Mouse (Mus musculus) G1E (cell line): ENCODE measurements around the gene Izumo4. TPM values are rescaled to one million over a fixed set of nuclear protein-coding genes. Genes with fewer than 3 reads are reported as not detected.
A peak's percentile ranks its signal among the peaks of the same experiment; 100 is the strongest.

Source experiments
- ATAC-seq: 2 replicates; pipeline ENCODE4 v1.8.0; 2016; ENCODE audit warnings: mild to moderate bottlenecking; ENCODE audit not compliant: insufficient number of reproducible peaks, poor library complexity, low FRiP score, severe bottlenecking; ENCODE audit errors: extremely low read depth
- DNase-seq: peaks from one replicate; pipeline ENCODE4 v3.0.0; 2012; ENCODE audit warnings: low spot score
- H3K27me3 ChIP-seq: 2 replicates; pipeline ENCODE4 v1.6.1; 2012; ENCODE audit warnings: mild to moderate bottlenecking, low read length, inconsistent platforms; ENCODE audit not compliant: insufficient read depth
- H3K36me3 ChIP-seq: replicated peaks from 2 replicates; pipeline ENCODE3; 2012; ENCODE audit warnings: mild to moderate bottlenecking, inconsistent platforms
- H3K4me1 ChIP-seq: 2 replicates; pipeline ENCODE4 v1.6.1; 2012; ENCODE audit warnings: low read depth, low read length, inconsistent platforms, mixed read lengths; ENCODE audit not compliant: insufficient read depth
- H3K4me3 ChIP-seq: 2 replicates; pipeline ENCODE4 v1.5.1; 2012; ENCODE audit warnings: low read depth, mild to moderate bottlenecking, inconsistent platforms, low read length, moderate library complexity, mixed read lengths
- H3K9me3 ChIP-seq: replicated peaks from 2 replicates; pipeline ENCODE4 v1.6.1; 2012; ENCODE audit warnings: inconsistent platforms
- CTCF ChIP-seq: IDR thresholded peaks from 2 replicates; pipeline ENCODE4 v1.5.1; 2012; ENCODE audit warnings: low read depth, low read length, inconsistent platforms, mixed read lengths
- GATA1 ChIP-seq: IDR thresholded peaks from 2 replicates; pipeline ENCODE4 v1.6.1; 2012; ENCODE audit warnings: borderline replicate concordance, low read length, inconsistent platforms, mixed read lengths
- GATA2 ChIP-seq: IDR thresholded peaks from 2 replicates; pipeline ENCODE4 v1.6.1; 2012; ENCODE audit warnings: low read depth, low read length, inconsistent platforms, borderline replicate concordance
- POLR2AphosphoS5 ChIP-seq: IDR thresholded peaks from 2 replicates; pipeline ENCODE4 v1.6.1; 2012; ENCODE audit warnings: low read depth, low read length, inconsistent platforms; ENCODE audit not compliant: insufficient replicate concordance
- TAL1 ChIP-seq: conservative IDR thresholded peaks from 2 replicates; pipeline ENCODE4 v1.6.1; 2012; ENCODE audit warnings: low read depth, low read length, inconsistent platforms, mixed read lengths
- polyA plus RNA-seq: library from polyadenylated mRNA; stranded (reverse); fragments of >175 nt; gene quantifications from 2 replicates; pipeline ENCODE4 v1.2.3, GENCODE M21; 2012
- total RNA-seq, 2 experiments: library from RNA; stranded (forward) in 1 of 2; stranded (reverse) in 1 of 2; fragments of 200-1000 nt in 1 of 2; fragments of >200 nt in 1 of 2; fragmentation: Nextera tagmentation in 1 of 2; gene quantifications; 2 replicates each; pipeline ENCODE4 v1.2.3; 2014 to 2017

Gene Izumo4
- total and polyA plus RNA-seq, 3 experiments = 5.9 to 8.2 (median 7.4) TPM

GRCm38 (mm10) chr10:80695186-80695585, 6.8 kb upstream of the Izumo4 start:
- TF ChIP-seq POLR2AphosphoS5 = no peak
- no peak for TF ChIP-seq GATA1
- TF ChIP-seq GATA2 = no peak
- TF ChIP-seq TAL1 = no peak
- no peak for TF ChIP-seq CTCF

GRCm38 (mm10) chr10:80695801-80696501, 6.0 kb upstream of the Izumo4 start:
- Histone ChIP-seq H3K4me1 (peaks cover 98% of the 10 kb centered on the region), H3K27me3 (no peaks in the 10 kb centered on the region), H3K9me3 (no peaks in the 10 kb centered on the region), H3K4me3 (peak overlapping the region; percentile 64; the same call in 1 of the 2 replicates), H3K36me3 (peaks cover 81% of the 10 kb centered on the region)
- TF ChIP-seq POLR2AphosphoS5 (no peak), CTCF (no peak), TAL1 (no peak), GATA1 (no peak)
- ATAC-seq (no peak), DNase-seq (no peak)

More at GRCm38 (mm10) chr10:80695186-80695585, 6.8 kb upstream of the Izumo4 start:
- peaks cover 99% of the 10 kb centered on the region for H3K4me1 ChIP-seq
- no peaks in the 10 kb centered on the region for H3K27me3 ChIP-seq
- H3K9me3 ChIP-seq = no peaks in the 10 kb centered on the region
- peaks cover 89% of the 10 kb centered on the region for H3K36me3 ChIP-seq
- DNase-seq (peak; percentile 72), ATAC-seq (peak; percentile 66)
- peak overlapping the region; percentile 63; the same call in 1 of the 2 replicates for H3K4me3 ChIP-seq

DNA sequence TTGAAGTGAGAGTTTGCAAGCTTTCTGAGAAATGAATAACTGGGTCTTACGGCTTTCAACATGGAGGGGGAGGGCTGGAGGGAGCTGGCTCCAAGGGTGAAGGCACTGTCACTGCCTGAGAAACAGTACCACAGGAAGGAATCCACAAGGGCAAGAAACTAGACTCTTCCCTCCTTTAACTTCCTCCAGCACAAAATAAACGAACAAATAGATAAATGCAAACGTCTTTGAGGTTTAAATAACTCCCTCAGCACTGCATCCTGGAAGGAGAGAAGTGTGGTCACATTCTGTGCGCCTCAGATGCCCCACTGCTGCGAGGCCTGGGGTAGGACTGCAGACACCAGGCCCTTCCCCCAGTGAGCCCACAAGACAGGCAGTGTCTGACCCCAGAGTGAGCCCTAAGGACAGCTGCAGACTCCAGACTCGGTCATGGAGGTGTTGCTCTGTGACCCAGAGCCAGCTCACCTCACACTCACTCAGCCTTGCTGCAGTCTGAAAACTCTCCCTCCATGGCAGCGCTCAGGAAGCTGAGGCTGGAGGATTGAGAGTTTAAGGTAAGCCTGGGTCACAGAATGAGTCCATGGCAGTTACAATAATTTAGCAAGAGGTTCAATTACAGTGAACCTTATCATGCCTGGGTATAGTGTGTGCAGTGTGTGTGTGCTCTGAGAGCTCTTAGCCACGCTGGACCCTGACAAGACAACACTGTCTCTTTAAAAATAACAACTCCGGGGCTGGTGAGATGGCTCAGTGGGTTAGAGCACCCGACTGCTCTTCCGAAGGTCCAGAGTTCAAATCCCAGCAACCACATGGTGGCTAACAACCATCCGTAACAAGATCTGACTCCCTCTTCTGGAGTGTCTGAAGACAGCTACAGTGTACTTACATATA, 5.2 kb upstream of the Izumo4 start:
- Histone ChIP-seq H3K4me3 (peak overlapping the region; percentile 64; the same call in 1 of the 2 replicates), H3K36me3 (peaks cover 73% of the 10 kb centered on the region), H3K9me3 (no peaks in the 10 kb centered on the region), H3K4me1 (peaks cover 94% of the 10 kb centered on the region), H3K27me3 (no peaks in the 10 kb centered on the region)
- ATAC-seq = no peak
- TF ChIP-seq TAL1 (no peak), CTCF (no peak), GATA2 (no peak), POLR2AphosphoS5 (no peak), GATA1 (no peak)
- no peak for DNase-seq

GRCm38 (mm10) chr10:80697393-80697787, 4.6 kb upstream of the Izumo4 start:
- H3K4me3 ChIP-seq = peak overlapping the region; percentile 64; the same call in 1 of the 2 replicates
- peaks cover 88% of the 10 kb centered on the region for H3K4me1 ChIP-seq
- ATAC-seq = no peak

GRCm38 (mm10) chr10:80697812-80698211, 4.2 kb upstream of the Izumo4 start:
- peak; percentile 52 for ATAC-seq
- no peaks in the 10 kb centered on the region for H3K27me3 ChIP-seq

More at GRCm38 (mm10) chr10:80697393-80697787, 4.6 kb upstream of the Izumo4 start:
- no peaks in the 10 kb centered on the region for H3K27me3 ChIP-seq
- DNase-seq = no peak
- H3K9me3 ChIP-seq = no peaks in the 10 kb centered on the region
- TF ChIP-seq POLR2AphosphoS5 (no peak), CTCF (no peak), GATA1 (no peak), GATA2 (no peak), TAL1 (no peak)
- peaks cover 67% of the 10 kb centered on the region for H3K36me3 ChIP-seq

DNA sequence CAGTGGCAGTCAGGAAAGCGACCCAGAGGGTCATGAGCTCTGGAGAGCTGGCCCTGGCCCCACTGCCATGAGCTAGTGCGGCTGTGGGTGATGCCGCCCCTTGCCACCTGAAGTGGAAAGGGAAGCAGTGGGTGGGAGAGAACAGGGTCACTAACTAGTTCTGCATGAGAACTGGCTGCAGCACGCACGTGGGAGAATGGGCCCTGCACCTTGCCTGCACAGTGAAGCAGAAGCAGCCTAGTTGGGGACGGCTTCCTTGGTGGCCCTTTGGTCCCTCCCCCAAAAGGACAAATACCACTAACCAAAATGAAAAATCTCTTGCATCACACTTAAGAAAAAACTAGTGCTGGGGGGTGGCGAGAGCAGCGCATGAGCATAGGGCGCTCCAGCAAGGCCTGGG, 3.4 kb upstream of the Izumo4 start:
- H3K36me3 ChIP-seq = peaks cover 57% of the 10 kb centered on the region
- TF ChIP-seq GATA1 = no peak
- no peak for TF ChIP-seq TAL1
- no peaks in the 10 kb centered on the region for H3K9me3 ChIP-seq
- H3K4me1 ChIP-seq = peaks cover 87% of the 10 kb centered on the region
- no peaks in the 10 kb centered on the region for H3K27me3 ChIP-seq
- ATAC-seq (no peak), DNase-seq (no peak)
- peak overlapping the region; percentile 64; the same call in 1 of the 2 replicates for H3K4me3 ChIP-seq

More at GRCm38 (mm10) chr10:80697812-80698211, 4.2 kb upstream of the Izumo4 start:
- Histone ChIP-seq H3K4me3 (peak overlapping the region; percentile 64; the same call in 1 of the 2 replicates), H3K4me1 (peaks cover 87% of the 10 kb centered on the region), H3K9me3 (no peaks in the 10 kb centered on the region), H3K36me3 (peaks cover 63% of the 10 kb centered on the region)
- DNase-seq = peak; percentile 72
- TF ChIP-seq CTCF (no peak), TAL1 (peak; percentile 100), POLR2AphosphoS5 (no peak), GATA2 (no peak), GATA1 (no peak)
